Mouse (Mus musculus) thymus, postnatal 25 days (tissue): ENCODE measurements at regions not wholly inside any gene's neighbourhood (a gene's known extent, or its start where the extent isn't known, plus 50 kb on each side); places are given as distances from the start of the nearest gene placed in this dataset.

Source experiments
- DNase-seq: peaks from one replicate; pipeline ENCODE4 v3.0.0; 2022

- DNase-seq: no peak
These were observed 312.3 kb upstream of the Jarid2 start for GRCm38 (mm10) chr13:44416986-44417385.

- DNase-seq: no peak
These were observed 310.2 kb upstream of the Jarid2 start for GRCm38 (mm10) chr13:44419056-44419455.

- peak; percentile 19 for DNase-seq
These were observed 309.6 kb upstream of the Jarid2 start for GRCm38 (mm10) chr13:44419472-44420226.

- no peak for DNase-seq
These were observed 309.1 kb upstream of the Jarid2 start for GRCm38 (mm10) chr13:44420227-44420592.

GRCm38 (mm10) chr13:44420941-44421340, 308.3 kb upstream of the Jarid2 start:
- no peak for DNase-seq

GRCm38 (mm10) chr13:44421426-44421825, 307.8 kb upstream of the Jarid2 start:
- DNase-seq: no peak

- no peak for DNase-seq
These were observed 307.4 kb upstream of the Jarid2 start for GRCm38 (mm10) chr13:44421922-44422321.

- DNase-seq: no peak
These were observed 298.8 kb upstream of the Jarid2 start for GRCm38 (mm10) chr13:44430492-44430891.

- no peak for DNase-seq
These were observed 291.6 kb upstream of the Jarid2 start for GRCm38 (mm10) chr13:44437709-44438108.

- no peak for DNase-seq
These were observed 288.2 kb upstream of the Jarid2 start for GRCm38 (mm10) chr13:44441061-44441460.

- DNase-seq: no peak
These were observed 280.0 kb upstream of the Jarid2 start for GRCm38 (mm10) chr13:44449216-44449830.

- DNase-seq: no peak
These were observed 278.1 kb upstream of the Jarid2 start for GRCm38 (mm10) chr13:44451224-44451623.

GRCm38 (mm10) chr13:44453131-44453530, 276.1 kb upstream of the Jarid2 start:
- DNase-seq: no peak

- DNase-seq: no peak
These were observed 275.1 kb upstream of the Jarid2 start for GRCm38 (mm10) chr13:44454136-44454535.

GRCm38 (mm10) chr13:44455193-44455592, 274.1 kb upstream of the Jarid2 start:
- no peak for DNase-seq

- no peak for DNase-seq
These were observed 270.5 kb upstream of the Jarid2 start for GRCm38 (mm10) chr13:44458744-44459143.

- no peak for DNase-seq
These were observed 270.1 kb upstream of the Jarid2 start for GRCm38 (mm10) chr13:44459148-44459547.

- no peak for DNase-seq
These were observed 265.6 kb upstream of the Jarid2 start for GRCm38 (mm10) chr13:44463675-44464074.

GRCm38 (mm10) chr13:44465567-44465966, 263.7 kb upstream of the Jarid2 start:
- DNase-seq: no peak

GRCm38 (mm10) chr13:44468963-44469674, 260.2 kb upstream of the Jarid2 start:
- DNase-seq: no peak

GRCm38 (mm10) chr13:44469675-44470074, 259.6 kb upstream of the Jarid2 start:
- DNase-seq: no peak

- DNase-seq: no peak
These were observed 256.1 kb upstream of the Jarid2 start for GRCm38 (mm10) chr13:44473200-44473599.

- DNase-seq: no peak
These were observed 252.4 kb upstream of the Jarid2 start for GRCm38 (mm10) chr13:44476901-44477300.

- no peak for DNase-seq
These were observed 249.1 kb upstream of the Jarid2 start for GRCm38 (mm10) chr13:44480128-44480527.
